Mouse (Mus musculus): ENCODE measurements around the gene Dusp18. TPM values are rescaled to one million over a fixed set of nuclear protein-coding genes. Genes with fewer than 3 reads are reported as not detected.

Gene Dusp18
- polyA plus RNA-seq, 1 experiment, result 9.9 TPM

- peaks cover 12% of the 10 kb centered on the region for H3K27me3 ChIP-seq (ENCODE audit: control insufficient read depth, insufficient read depth, insufficient read length)
- TF ChIP-seq FOSL1 (IDR thresholded peaks at IDR 0.05; ENCODE audit: insufficient read depth, low read length, poor library complexity, severe bottlenecking) (no peak), MYOG (IDR thresholded peaks at IDR 0.05; ENCODE audit: control insufficient read depth, extremely low read depth, insufficient read length) (no peak), MAX (IDR thresholded peaks at IDR 0.05) (no peak), USF1 (IDR thresholded peaks at IDR 0.05; ENCODE audit: low read depth) (no peak), CTCF (IDR thresholded peaks at IDR 0.05; ENCODE audit: control insufficient read depth, insufficient read depth, insufficient read length) (no peak)
- H3ac ChIP-seq (ENCODE audit: control insufficient read depth, insufficient read length, low read depth), result no peak overlapping the region
- H3K36me3 ChIP-seq (ENCODE audit: control insufficient read depth, insufficient read depth), result no peaks in the 10 kb centered on the region
- no peaks in the 10 kb centered on the region for H3K79me3 ChIP-seq (ENCODE audit: low read depth)
- no peak overlapping the region for H3K4me3 ChIP-seq (ENCODE audit: insufficient read depth, poor library complexity, severe bottlenecking)
- H3K79me2 ChIP-seq (ENCODE audit: control insufficient read depth, insufficient read depth), result no peaks in the 10 kb centered on the region
These were observed 27.1 kb downstream of the Dusp18 start for GRCm38 (mm10) chr11:3922115-3922514.

GRCm38 (mm10) chr11:3922731-3923130, 27.7 kb downstream of the Dusp18 start:
- H3K27me3 ChIP-seq (ENCODE audit: control insufficient read depth, insufficient read depth, insufficient read length), result peaks cover 18% of the 10 kb centered on the region
- no peaks in the 10 kb centered on the region for H3K79me2 ChIP-seq (ENCODE audit: control insufficient read depth, insufficient read depth)
- no peak overlapping the region for H3K4me3 ChIP-seq (ENCODE audit: insufficient read depth, poor library complexity, severe bottlenecking)
- H3K79me3 ChIP-seq (ENCODE audit: low read depth), result no peaks in the 10 kb centered on the region
- no peaks in the 10 kb centered on the region for H3K36me3 ChIP-seq (ENCODE audit: control insufficient read depth, insufficient read depth)
- TF ChIP-seq MYOD1 (IDR thresholded peaks at IDR 0.05; ENCODE audit: control insufficient read depth, insufficient read length, low read depth), result no peak
- no peak for TF ChIP-seq USF1 (IDR thresholded peaks at IDR 0.05; ENCODE audit: low read depth)
- TF ChIP-seq FOSL1 (IDR thresholded peaks at IDR 0.05; ENCODE audit: insufficient read depth, low read length, poor library complexity, severe bottlenecking), result no peak
- TF ChIP-seq CTCF (IDR thresholded peaks at IDR 0.05; ENCODE audit: control insufficient read depth, insufficient read depth, insufficient read length), result no peak
- TF ChIP-seq CEBPB (IDR thresholded peaks at IDR 0.05; ENCODE audit: low read depth), result no peak
- TF ChIP-seq MAX (IDR thresholded peaks at IDR 0.05), result no peak
- TF ChIP-seq MYOG (IDR thresholded peaks at IDR 0.05; ENCODE audit: control insufficient read depth, extremely low read depth, insufficient read length), result no peak
- H3ac ChIP-seq (ENCODE audit: control insufficient read depth, insufficient read length, low read depth), result no peak overlapping the region

GRCm38 (mm10) chr11:3925916-3926315, 30.9 kb downstream of the Dusp18 start:
- H3ac ChIP-seq (ENCODE audit: control insufficient read depth, insufficient read length, low read depth), result no peak overlapping the region
- H3K27me3 ChIP-seq (ENCODE audit: control insufficient read depth, insufficient read depth, insufficient read length), result peaks cover 44% of the 10 kb centered on the region
- TF ChIP-seq FOSL1 (IDR thresholded peaks at IDR 0.05; ENCODE audit: insufficient read depth, low read length, poor library complexity, severe bottlenecking) (no peak), USF1 (IDR thresholded peaks at IDR 0.05; ENCODE audit: low read depth) (no peak), MYOD1 (IDR thresholded peaks at IDR 0.05; ENCODE audit: control insufficient read depth, insufficient read length, low read depth) (no peak), CTCF (IDR thresholded peaks at IDR 0.05; ENCODE audit: control insufficient read depth, insufficient read depth, insufficient read length) (no peak), MYOG (IDR thresholded peaks at IDR 0.05; ENCODE audit: control insufficient read depth, extremely low read depth, insufficient read length) (no peak), CEBPB (IDR thresholded peaks at IDR 0.05; ENCODE audit: low read depth) (no peak), MAX (IDR thresholded peaks at IDR 0.05) (no peak)
- H3K4me3 ChIP-seq (ENCODE audit: insufficient read depth, poor library complexity, severe bottlenecking), result no peak overlapping the region
- no peaks in the 10 kb centered on the region for H3K36me3 ChIP-seq (ENCODE audit: control insufficient read depth, insufficient read depth)
- H3K79me3 ChIP-seq (ENCODE audit: low read depth), result no peaks in the 10 kb centered on the region
- H3K79me2 ChIP-seq (ENCODE audit: control insufficient read depth, insufficient read depth), result no peaks in the 10 kb centered on the region

GRCm38 (mm10) chr11:3930019-3930418, 35.0 kb downstream of the Dusp18 start:
- no peak overlapping the region for H3K4me3 ChIP-seq (ENCODE audit: insufficient read depth, poor library complexity, severe bottlenecking)
- TF ChIP-seq CTCF (IDR thresholded peaks at IDR 0.05; ENCODE audit: control insufficient read depth, insufficient read depth, insufficient read length), result no peak
- no peak for TF ChIP-seq USF1 (IDR thresholded peaks at IDR 0.05; ENCODE audit: low read depth)
- TF ChIP-seq MYOG (IDR thresholded peaks at IDR 0.05; ENCODE audit: control insufficient read depth, extremely low read depth, insufficient read length), result no peak
- no peak for TF ChIP-seq FOSL1 (IDR thresholded peaks at IDR 0.05; ENCODE audit: insufficient read depth, low read length, poor library complexity, severe bottlenecking)
- no peak for TF ChIP-seq MAX (IDR thresholded peaks at IDR 0.05)
- no peak for TF ChIP-seq MYOD1 (IDR thresholded peaks at IDR 0.05; ENCODE audit: control insufficient read depth, insufficient read length, low read depth)
- no peak for TF ChIP-seq CEBPB (IDR thresholded peaks at IDR 0.05; ENCODE audit: low read depth)
- no peaks in the 10 kb centered on the region for H3K79me3 ChIP-seq (ENCODE audit: low read depth)
- no peaks in the 10 kb centered on the region for H3K36me3 ChIP-seq (ENCODE audit: control insufficient read depth, insufficient read depth)
- H3ac ChIP-seq (ENCODE audit: control insufficient read depth, insufficient read length, low read depth), result no peak overlapping the region
- H3K27me3 ChIP-seq (ENCODE audit: control insufficient read depth, insufficient read depth, insufficient read length), result peaks cover 54% of the 10 kb centered on the region
- H3K79me2 ChIP-seq (ENCODE audit: control insufficient read depth, insufficient read depth), result no peaks in the 10 kb centered on the region

- H3ac ChIP-seq (ENCODE audit: control insufficient read depth, insufficient read length, low read depth), result no peak overlapping the region
- H3K79me3 ChIP-seq (ENCODE audit: low read depth), result no peaks in the 10 kb centered on the region
- no peak overlapping the region for H3K4me3 ChIP-seq (ENCODE audit: insufficient read depth, poor library complexity, severe bottlenecking)
- H3K36me3 ChIP-seq (ENCODE audit: control insufficient read depth, insufficient read depth), result no peaks in the 10 kb centered on the region
- H3K79me2 ChIP-seq (ENCODE audit: control insufficient read depth, insufficient read depth), result no peaks in the 10 kb centered on the region
- no peak for TF ChIP-seq CTCF (IDR thresholded peaks at IDR 0.05; ENCODE audit: control insufficient read depth, insufficient read depth, insufficient read length)
- TF ChIP-seq FOSL1 (IDR thresholded peaks at IDR 0.05; ENCODE audit: insufficient read depth, low read length, poor library complexity, severe bottlenecking), result no peak
- no peak for TF ChIP-seq MAX (IDR thresholded peaks at IDR 0.05)
- no peak for TF ChIP-seq USF1 (IDR thresholded peaks at IDR 0.05; ENCODE audit: low read depth)
- no peak for TF ChIP-seq CEBPB (IDR thresholded peaks at IDR 0.05; ENCODE audit: low read depth)
- TF ChIP-seq MYOG (IDR thresholded peaks at IDR 0.05; ENCODE audit: control insufficient read depth, extremely low read depth, insufficient read length), result no peak
- no peak for TF ChIP-seq MYOD1 (IDR thresholded peaks at IDR 0.05; ENCODE audit: control insufficient read depth, insufficient read length, low read depth)
- H3K27me3 ChIP-seq (ENCODE audit: control insufficient read depth, insufficient read depth, insufficient read length), result peaks cover 61% of the 10 kb centered on the region
These were observed 35.9 kb downstream of the Dusp18 start for GRCm38 (mm10) chr11:3930931-3931330.
